Mouse (Mus musculus) bone marrow, adult 2 months (tissue): ENCODE results near the gene Nhp2. TPM values are rescaled to one million over a fixed set of nuclear protein-coding genes. Genes with fewer than 3 reads are reported as not detected.

Source experiments
- H3K27ac ChIP-seq: fragments of 200-500 bp; 2 replicates; pipeline ENCODE4 v1.5.1; 2012; ENCODE audit warnings: low read depth, mild to moderate bottlenecking, control low read depth, inconsistent platforms, low read length; ENCODE audit not compliant: control insufficient read depth, poor library complexity, insufficient read depth
- H3K4me1 ChIP-seq: fragments of 200-500 bp; 2 replicates; pipeline ENCODE4 v1.6.1; 2011; ENCODE audit warnings: low read length; ENCODE audit not compliant: control insufficient read depth, insufficient read depth
- H3K4me3 ChIP-seq: fragments of 200-500 bp; replicated peaks from 2 replicates; pipeline ENCODE3; 2011; ENCODE audit warnings: mild to moderate bottlenecking, low read depth, low read length, control low read depth; ENCODE audit not compliant: control insufficient read depth
- CTCF ChIP-seq: fragments of 200-500 bp; IDR thresholded peaks from 2 replicates; pipeline ENCODE4 v1.5.1; 2011; ENCODE audit warnings: low read length, control low read depth; ENCODE audit not compliant: control insufficient read depth, insufficient read depth
- POLR2A ChIP-seq: fragments of 200-500 bp; IDR thresholded peaks from 2 replicates; pipeline ENCODE4 v1.6.1; 2011; ENCODE audit warnings: low read depth, mild to moderate bottlenecking, control low read depth, low read length, borderline replicate concordance; ENCODE audit not compliant: control insufficient read depth
- WGBS: fragments of 180-500 bp; shearing (Covaris S2); methylation state at CpG from one replicate; pipeline ENCODE4 v1.1.7; 2018; 5-methylcytosine and 5-hydroxymethylcytosine counted together
- polyA plus RNA-seq: library from polyadenylated mRNA; stranded (reverse); fragments of >200 nt; gene quantifications from 2 replicates; pipeline ENCODE4 v1.2.4, GENCODE M21; 2011; ENCODE audit warnings: low replicate concordance; ENCODE audit not compliant: missing spikeins, insufficient read depth, insufficient read length

Gene Nhp2
- 58.3 and 118 TPM in 2 replicates for polyA plus RNA-seq

DNA sequence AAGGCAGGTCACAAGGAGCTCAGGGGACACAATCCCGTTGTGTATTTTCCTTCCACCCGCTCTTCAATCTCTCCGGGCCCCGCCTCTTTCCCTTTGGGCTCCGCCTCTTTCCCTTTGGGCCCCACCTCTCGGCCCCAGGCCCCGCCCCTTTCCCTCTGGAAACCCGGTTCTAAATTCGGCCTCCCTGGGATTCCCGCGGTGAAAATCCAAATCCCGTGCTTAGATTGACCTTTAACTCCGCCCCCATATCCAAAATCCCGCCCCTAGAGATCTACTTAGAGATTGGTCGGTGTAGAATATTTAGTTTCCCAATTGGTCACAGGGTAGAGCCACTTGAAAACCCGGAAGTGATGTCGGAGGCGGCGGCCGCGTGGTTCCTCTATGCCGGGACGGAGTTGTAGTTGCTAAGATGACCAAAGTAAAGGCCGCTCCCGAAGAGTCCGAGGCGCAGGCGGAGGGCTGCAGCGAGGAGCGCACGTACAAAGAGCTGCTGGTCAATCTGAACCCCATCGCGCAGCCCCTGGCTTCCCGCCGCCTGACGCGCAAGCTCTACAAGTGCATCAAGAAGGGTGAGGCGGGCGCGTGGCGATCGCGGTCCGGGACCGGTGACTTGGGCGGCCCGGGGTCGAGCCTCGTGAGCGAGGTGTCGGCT, at the start of gene Nhp2:
TSS of gene Nhp2 (plus strand) at position 327 of the 652 bp plus-strand sequence.
- under 1% methylated on average over 51 of the region's 51 CpGs for WGBS
- TF ChIP-seq POLR2A (no peak; the same call in 1 of the 2 replicates), CTCF (no peak)
- peak within 1 kb of the TSS; percentile 93 for H3K4me3 ChIP-seq
- peak within 1 kb of the TSS; percentile 64 for H3K27ac ChIP-seq
- H3K4me1 ChIP-seq: peaks cover 4% of the 10 kb centered on the region

DNA sequence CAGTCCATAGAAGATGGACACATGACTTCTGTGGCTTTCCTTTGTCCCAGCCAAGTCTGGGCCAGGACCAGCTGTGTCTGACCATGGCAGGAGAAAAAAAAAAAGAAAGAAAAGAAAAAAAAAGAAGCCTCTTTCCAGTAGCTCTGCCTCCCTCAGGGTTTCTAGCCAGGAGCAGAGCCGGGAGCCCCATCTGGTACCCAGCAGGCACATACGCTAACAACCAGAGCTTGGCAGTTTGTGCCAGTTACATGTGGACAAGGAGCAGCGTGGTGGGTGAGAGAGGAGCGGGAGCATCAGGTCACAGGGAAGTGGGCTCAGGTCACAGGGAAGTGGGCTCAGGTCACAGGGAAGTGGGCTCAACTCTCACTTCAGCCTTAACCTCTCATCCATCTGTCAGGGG, 43.1 kb upstream of the Nhp2 start:
- TF ChIP-seq POLR2A (no peak), CTCF (no peak)
- Histone ChIP-seq H3K27ac (no peak overlapping the region), H3K4me1 (peaks cover 4% of the 10 kb centered on the region), H3K4me3 (no peak overlapping the region)
- WGBS: 86% methylated on average over 4 of the region's 4 CpGs

DNA sequence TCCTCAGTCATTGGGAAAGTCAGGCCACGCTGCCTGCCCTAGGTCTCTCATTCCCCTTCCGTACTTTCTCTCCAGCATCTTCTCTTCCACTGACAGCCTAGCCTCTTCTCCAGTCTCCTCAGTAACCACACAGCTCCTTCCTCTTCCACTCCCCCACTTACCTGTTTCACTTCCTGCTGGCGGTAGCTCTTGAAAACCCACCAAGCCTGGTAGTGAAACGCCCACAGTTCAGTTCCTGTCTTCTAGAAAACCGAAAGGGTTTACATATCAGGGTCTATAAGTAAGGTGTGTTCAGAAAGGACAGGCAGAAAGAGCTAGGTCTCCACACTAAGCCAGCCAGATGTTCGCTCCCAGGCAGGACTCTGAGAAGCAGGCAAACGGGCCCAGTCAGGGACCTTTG, 41.9 kb upstream of the Nhp2 start:
- peaks cover 4% of the 10 kb centered on the region for H3K4me1 ChIP-seq
- 23% methylated on average over 7 of the region's 7 CpGs for WGBS
- H3K27ac ChIP-seq: peak overlapping the region; percentile 26; the same call in 1 of the 2 replicates
- TF ChIP-seq CTCF (no peak), POLR2A (no peak)
- H3K4me3 ChIP-seq: no peak overlapping the region

DNA sequence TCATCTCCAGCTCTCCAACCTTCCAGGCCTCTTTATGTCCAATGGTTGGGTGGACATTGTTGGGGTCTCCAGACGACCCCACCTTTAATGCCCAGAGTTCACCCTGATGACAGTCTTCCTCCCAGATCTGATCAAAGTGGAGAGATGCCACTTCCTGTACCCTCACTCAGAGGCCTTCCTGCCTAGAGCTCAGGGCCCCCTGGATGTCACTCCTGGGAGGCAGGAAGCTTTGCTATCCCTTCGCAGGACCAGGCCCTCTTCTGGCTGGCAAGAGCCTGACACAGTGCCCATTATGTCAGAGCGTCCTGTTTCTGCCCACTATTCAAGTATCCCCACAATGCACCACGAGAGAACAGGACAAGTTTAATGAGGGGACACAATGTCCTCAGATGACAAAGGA, 40.5 kb upstream of the Nhp2 start:
- 55% methylated on average over 4 of the region's 4 CpGs for WGBS
- H3K4me3 ChIP-seq: no peak overlapping the region
- H3K4me1 ChIP-seq: peaks cover 5% of the 10 kb centered on the region
- H3K27ac ChIP-seq: no peak overlapping the region; the same call in 1 of the 2 replicates
- TF ChIP-seq CTCF (no peak), POLR2A (no peak)

DNA sequence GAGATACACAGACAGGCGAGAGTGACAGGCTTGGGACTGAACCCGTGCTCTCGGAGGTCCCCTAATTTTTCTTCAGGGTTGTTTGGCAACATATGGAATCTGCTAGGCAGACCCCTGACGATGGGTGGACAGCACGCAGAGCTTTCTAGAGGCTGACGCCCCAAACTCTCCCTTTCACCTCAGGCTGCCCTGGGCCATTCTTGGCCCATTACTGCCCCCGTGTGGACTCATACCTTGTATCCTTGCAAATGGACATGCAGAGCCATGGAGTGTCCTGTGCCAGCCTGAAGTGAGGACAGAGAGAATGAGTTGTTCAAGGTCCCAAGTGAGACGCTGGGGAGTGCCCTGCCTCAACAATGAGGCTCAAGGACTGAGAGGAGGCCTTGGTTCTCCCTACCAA, 36.8 kb upstream of the Nhp2 start:
- TF ChIP-seq POLR2A (no peak), CTCF (peak; percentile 88)
- no peak overlapping the region for H3K4me3 ChIP-seq
- peaks cover 6% of the 10 kb centered on the region; the same call in 1 of the 2 replicates for H3K4me1 ChIP-seq
- WGBS: 22% methylated on average over 8 of the region's 8 CpGs
- no peak overlapping the region for H3K27ac ChIP-seq

DNA sequence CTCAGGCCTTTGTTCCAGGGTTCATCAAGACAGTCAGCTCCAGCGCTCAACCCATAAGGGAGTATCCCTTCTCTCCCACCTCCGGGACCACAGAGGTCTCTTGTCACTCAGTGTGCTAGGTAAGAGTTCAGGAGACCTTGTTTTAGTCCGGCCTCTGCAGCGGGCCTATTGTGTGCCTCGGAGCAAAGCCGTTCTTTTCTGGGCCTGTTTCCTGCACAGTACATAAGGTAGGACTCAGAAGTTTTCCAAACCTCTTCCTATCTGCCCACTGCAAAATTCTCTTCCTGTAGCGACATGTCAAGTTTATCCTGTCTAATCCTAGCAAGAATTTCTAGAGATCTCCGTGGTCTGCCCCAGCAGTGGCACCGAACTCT, 35.5 kb upstream of the Nhp2 start:
- TF ChIP-seq POLR2A (no peak), CTCF (no peak)
- Histone ChIP-seq H3K27ac (peak overlapping the region; percentile 97), H3K4me3 (peak overlapping the region; percentile 82), H3K4me1 (peaks cover 6% of the 10 kb centered on the region; the same call in 1 of the 2 replicates)
- 7% methylated on average over 9 of the region's 9 CpGs for WGBS

DNA sequence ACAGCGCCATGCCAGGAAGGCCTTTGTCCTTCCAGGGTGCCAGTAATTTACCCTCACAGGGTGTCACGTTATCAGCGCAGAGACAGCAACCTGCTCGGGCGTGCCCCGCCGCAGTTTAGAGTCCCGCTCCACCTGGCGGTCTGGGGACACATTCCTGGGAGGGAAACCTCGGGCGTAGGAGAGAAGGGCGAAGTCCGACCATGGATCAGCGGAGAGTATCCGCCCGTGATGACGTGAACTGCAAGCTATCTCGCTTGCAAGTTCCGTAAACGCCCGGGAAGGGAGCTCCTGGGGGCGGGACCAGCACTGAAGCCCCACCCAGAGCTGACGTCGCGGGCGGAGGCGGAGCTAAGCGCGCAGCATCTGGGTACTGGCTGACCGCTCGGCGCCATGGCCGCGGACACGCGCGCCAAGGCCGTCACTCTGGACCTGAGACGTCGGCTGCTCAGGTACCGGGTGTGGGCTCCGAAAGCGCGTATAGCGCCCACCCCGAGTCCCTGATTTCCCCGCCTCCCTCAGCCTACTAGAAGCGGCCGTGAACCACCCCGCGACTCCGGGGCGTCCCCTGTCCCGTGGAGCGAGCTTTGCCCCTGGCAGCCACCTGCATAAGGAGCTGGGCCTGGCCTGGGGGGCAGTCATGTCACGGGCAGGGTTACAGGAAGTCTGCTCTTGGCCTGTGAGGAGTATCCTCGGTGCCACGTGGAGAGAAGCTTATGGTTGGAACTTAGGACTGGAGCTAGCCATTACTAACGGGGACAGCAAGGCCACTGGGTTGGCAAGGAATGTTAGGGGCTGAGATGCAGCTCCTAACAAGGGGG, 34.9 kb upstream of the Nhp2 start, which contains the start of gene Phykpl:
TSS of gene Phykpl (plus strand) at position 327 of the 818 bp plus-strand sequence.
- WGBS: under 1% methylated on average over 59 of the region's 59 CpGs
- TF ChIP-seq POLR2A (peak; percentile 88), CTCF (peak; percentile 22; the same call in 1 of the 2 replicates)
- Histone ChIP-seq H3K27ac (peak within 1 kb of the TSS; percentile 97), H3K4me1 (peaks cover 6% of the 10 kb centered on the region; the same call in 1 of the 2 replicates), H3K4me3 (peak within 1 kb of the TSS; percentile 82)
